Mouse (Mus musculus): ENCODE data around the gene Cdk14.

GRCm38 (mm10) chr5:5208016-5208415 is 212.1 kb downstream of the Cdk14 start:
- TF ChIP-seq CTCF (IDR thresholded peaks at IDR 0.05) (no peak), EP300 (IDR thresholded peaks at IDR 0.05) (no peak)
